Mouse (Mus musculus) liver, embryonic 15.5 days (tissue): ENCODE results near the gene Fgr. TPM values are rescaled to one million over a fixed set of nuclear protein-coding genes. Genes with fewer than 3 reads are reported as not detected.

ENCODE experiments used
- ATAC-seq: fragments of 200-750 bp; cut with Nextera tagmentation; 2 replicates; pipeline ENCODE4 v1.8.0; 2017; ENCODE audit warnings: moderate number of reproducible peaks, mild to moderate bottlenecking, moderate library complexity; ENCODE audit not compliant: insufficient read depth
- H3K27ac ChIP-seq: fragments of 300-500 bp; sonication (generic); replicated peaks from 2 replicates; pipeline ENCODE4 v1.5.1; 2015; ENCODE audit warnings: mild to moderate bottlenecking, inconsistent platforms
- H3K27me3 ChIP-seq: fragments of 300-500 bp; sonication (generic); 2 replicates; pipeline ENCODE4 v1.6.1; 2015; ENCODE audit warnings: mild to moderate bottlenecking, inconsistent platforms
- H3K36me3 ChIP-seq: fragments of 300-500 bp; sonication (generic); replicated peaks from 2 replicates; pipeline ENCODE4 v1.6.1; 2015; ENCODE audit warnings: moderate library complexity, mild to moderate bottlenecking, inconsistent platforms
- H3K4me1 ChIP-seq: fragments of 300-500 bp; sonication (generic); replicated peaks from 2 replicates; pipeline ENCODE4 v1.6.1; 2015; ENCODE audit warnings: inconsistent platforms
- H3K4me2 ChIP-seq: fragments of 300-500 bp; sonication (generic); 2 replicates; pipeline ENCODE4 v1.6.1; 2015; ENCODE audit warnings: moderate library complexity, mild to moderate bottlenecking, inconsistent platforms
- H3K4me3 ChIP-seq: fragments of 300-500 bp; sonication (generic); replicated peaks from 2 replicates; pipeline ENCODE4 v1.5.1; 2015; ENCODE audit warnings: mild to moderate bottlenecking, inconsistent platforms
- H3K9ac ChIP-seq: fragments of 300-500 bp; sonication (generic); 2 replicates; pipeline ENCODE4 v1.6.1; 2015; ENCODE audit warnings: moderate library complexity, mild to moderate bottlenecking, inconsistent platforms
- H3K9me3 ChIP-seq: fragments of 300-500 bp; sonication (generic); replicated peaks from 2 replicates; pipeline ENCODE4 v1.6.1; 2016; ENCODE audit warnings: inconsistent platforms
- WGBS: fragments of 180-500 bp; shearing (Covaris S2); methylation state at CpG from one replicate; pipeline ENCODE4 v1.1.7; 2015; ENCODE audit warnings: mixed read lengths; ENCODE audit not compliant: insufficient replicate concordance; 5-methylcytosine and 5-hydroxymethylcytosine counted together
- polyA plus RNA-seq: library from polyadenylated mRNA; unstranded; fragments of >200 nt; fragmentation: Nextera tagmentation; extraction: Ambion mirVana; gene quantifications from 2 replicates; pipeline ENCODE4 v1.2.1, GENCODE M21; 2015

Fgr gene
- polyA plus RNA-seq, 1 experiment from 2014 or later, result 2.8 TPM

- peak; percentile 5 for ATAC-seq
- Histone ChIP-seq H3K9me3 (no peaks in the 10 kb centered on the region), H3K4me2 (peak overlapping the region; percentile 92), H3K4me1 (peaks cover 76% of the 10 kb centered on the region), H3K9ac (peak overlapping the region; percentile 67), H3K36me3 (no peaks in the 10 kb centered on the region), H3K27me3 (peaks cover 53% of the 10 kb centered on the region), H3K27ac (peak overlapping the region; percentile 78), H3K4me3 (peak overlapping the region; percentile 68)
- under 1% methylated on average over 78 of the region's 84 CpGs for WGBS
Measured at GRCm38 (mm10) chr4:133011821-133012775, 38.2 kb downstream of the Fgr start.

- Histone ChIP-seq H3K9me3 (no peaks in the 10 kb centered on the region), H3K9ac (peak overlapping the region; percentile 67), H3K27me3 (peaks cover 53% of the 10 kb centered on the region), H3K4me3 (peak overlapping the region; percentile 68), H3K27ac (no peak overlapping the region; the same call in none of the 2 replicates), H3K4me2 (peak overlapping the region; percentile 92), H3K4me1 (peaks cover 75% of the 10 kb centered on the region), H3K36me3 (no peaks in the 10 kb centered on the region)
- ATAC-seq, result no peak
- under 1% methylated on average over 16 of the region's 17 CpGs for WGBS
Measured at GRCm38 (mm10) chr4:133012776-133013265, 38.9 kb downstream of the Fgr start.

- 11% methylated on average over 18 of the region's 18 CpGs for WGBS
- no peak for ATAC-seq
- Histone ChIP-seq H3K9me3 (no peaks in the 10 kb centered on the region), H3K4me2 (peak overlapping the region; percentile 92), H3K27ac (peak overlapping the region; percentile 38; the same call in 1 of the 2 replicates), H3K4me1 (peaks cover 69% of the 10 kb centered on the region), H3K27me3 (peaks cover 53% of the 10 kb centered on the region), H3K9ac (peak overlapping the region; percentile 67), H3K4me3 (peak overlapping the region; percentile 68), H3K36me3 (no peaks in the 10 kb centered on the region)
Measured at GRCm38 (mm10) chr4:133013266-133013891, 39.5 kb downstream of the Fgr start.

GRCm38 (mm10) chr4:133014088-133014487 lies 40.2 kb downstream of the Fgr start:
- H3K27ac ChIP-seq, result no peak overlapping the region
- H3K4me1 ChIP-seq, result peaks cover 66% of the 10 kb centered on the region

GRCm38 (mm10) chr4:133014896-133015709 lies 41.2 kb downstream of the Fgr start:
- H3K4me2 ChIP-seq, result no peak overlapping the region
- H3K4me1 ChIP-seq, result peaks cover 66% of the 10 kb centered on the region
- no peaks in the 10 kb centered on the region for H3K36me3 ChIP-seq
- no peaks in the 10 kb centered on the region for H3K9me3 ChIP-seq
- 50% methylated on average over 10 of the region's 10 CpGs for WGBS
- peaks cover 43% of the 10 kb centered on the region for H3K27me3 ChIP-seq
- no peak overlapping the region for H3K4me3 ChIP-seq
- no peak for ATAC-seq
- H3K27ac ChIP-seq, result no peak overlapping the region
- no peak overlapping the region for H3K9ac ChIP-seq

More at GRCm38 (mm10) chr4:133014088-133014487, 40.2 kb downstream of the Fgr start:
- Histone ChIP-seq H3K27me3 (peaks cover 53% of the 10 kb centered on the region), H3K9me3 (no peaks in the 10 kb centered on the region), H3K9ac (no peak overlapping the region), H3K36me3 (no peaks in the 10 kb centered on the region), H3K4me2 (peak overlapping the region; percentile 92; the same call in 1 of the 2 replicates), H3K4me3 (no peak overlapping the region)
- no peak for ATAC-seq
- 35% methylated on average over 5 of the region's 5 CpGs for WGBS

GRCm38 (mm10) chr4:133015710-133016651 lies 42.1 kb downstream of the Fgr start:
- Histone ChIP-seq H3K4me3 (no peak overlapping the region), H3K36me3 (no peaks in the 10 kb centered on the region), H3K9ac (no peak overlapping the region), H3K4me2 (no peak overlapping the region), H3K27me3 (peaks cover 34% of the 10 kb centered on the region), H3K4me1 (peaks cover 58% of the 10 kb centered on the region), H3K27ac (no peak overlapping the region), H3K9me3 (no peaks in the 10 kb centered on the region)
- 56% methylated on average over 9 of the region's 9 CpGs for WGBS
- ATAC-seq, result no peak

GRCm38 (mm10) chr4:133016677-133017415 lies 43.0 kb downstream of the Fgr start:
- Histone ChIP-seq H3K4me2 (no peak overlapping the region), H3K9ac (no peak overlapping the region), H3K4me3 (no peak overlapping the region), H3K27ac (no peak overlapping the region), H3K9me3 (no peaks in the 10 kb centered on the region), H3K27me3 (peaks cover 25% of the 10 kb centered on the region), H3K36me3 (no peaks in the 10 kb centered on the region), H3K4me1 (peaks cover 49% of the 10 kb centered on the region)
- 51% methylated on average over 4 of the region's 4 CpGs for whole genome bisulfite sequencing
- no peak for ATAC-seq

- H3K4me3 ChIP-seq, result no peak overlapping the region
- no peak overlapping the region for H3K9ac ChIP-seq
- WGBS, result 31% methylated on average over 6 of the region's 6 CpGs
- H3K27me3 ChIP-seq, result peaks cover 17% of the 10 kb centered on the region
- no peaks in the 10 kb centered on the region for H3K36me3 ChIP-seq
- no peak for ATAC-seq
- no peak overlapping the region for H3K4me2 ChIP-seq
- no peak overlapping the region; the same call in 1 of the 2 replicates for H3K27ac ChIP-seq
- peaks cover 40% of the 10 kb centered on the region for H3K4me1 ChIP-seq
- H3K9me3 ChIP-seq, result no peaks in the 10 kb centered on the region
Measured at GRCm38 (mm10) chr4:133017597-133018262, 43.8 kb downstream of the Fgr start.

GRCm38 (mm10) chr4:133018263-133018798 lies 44.4 kb downstream of the Fgr start:
- H3K27me3 ChIP-seq, result peaks cover 11% of the 10 kb centered on the region
- 55% methylated on average over 3 of the region's 3 CpGs for WGBS
- no peaks in the 10 kb centered on the region for H3K9me3 ChIP-seq
- H3K4me2 ChIP-seq, result no peak overlapping the region
- H3K9ac ChIP-seq, result no peak overlapping the region
- H3K36me3 ChIP-seq, result no peaks in the 10 kb centered on the region
- no peak overlapping the region for H3K4me3 ChIP-seq
- H3K4me1 ChIP-seq, result peaks cover 34% of the 10 kb centered on the region
- ATAC-seq, result no peak
- H3K27ac ChIP-seq, result no peak overlapping the region
